Mouse (Mus musculus) hematopoietic multipotent progenitor cell, adult 10-12 weeks (in vitro differentiated cells): Measurements from ENCODE around the gene Lrrfip1. TPM values are rescaled to one million over a fixed set of nuclear protein-coding genes. Genes with fewer than 3 reads are reported as not detected.

Source experiments
- polyA plus RNA-seq: library from polyadenylated mRNA; stranded (reverse); fragments of >175 nt; gene quantifications from 2 replicates; pipeline ENCODE4 v1.2.3, GENCODE M21; 2012; ENCODE audit warnings: low replicate concordance

The Lrrfip1 gene
- 22.8 and 45.6 TPM in 2 replicates for polyA plus RNA-seq

GRCm38 (mm10) chr1:90998268-90998890 lies at the start of gene Lrrfip1:
Gene Lrrfip1, plus strand, starts transcription at chr1:90998737.

GRCm38 (mm10) chr1:90952808-90953207 lies 45.7 kb upstream of the Lrrfip1 start, which contains the start of gene Prlh:
Gene Prlh, plus strand, starts transcription at chr1:90953108.

DNA sequence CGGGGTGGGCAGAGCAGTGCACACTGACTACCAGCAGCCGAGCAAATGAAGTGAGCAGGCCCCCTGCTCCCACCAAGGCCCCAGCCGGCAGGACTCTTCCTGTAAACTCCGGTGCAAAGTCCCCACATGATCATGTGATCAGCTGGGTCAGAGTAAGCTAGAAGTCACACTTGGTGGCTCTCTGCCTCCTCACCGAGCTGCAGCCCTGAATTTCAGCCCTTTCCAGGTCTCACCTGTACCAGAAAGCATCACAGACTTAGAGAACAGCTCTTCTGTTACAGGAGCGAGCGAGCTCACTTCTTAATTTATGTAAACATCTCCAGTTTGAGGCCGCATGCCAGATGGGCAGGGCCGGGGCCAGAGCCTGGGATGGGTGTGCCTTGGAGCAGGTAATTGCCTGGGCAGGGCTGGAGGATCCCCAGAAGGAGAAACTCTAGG lies 29.2 kb upstream of the Lrrfip1 start, which contains the start of gene Rab17:
Gene Rab17 (minus strand): TSS at position 315 of the 438 bp plus-strand sequence.

GRCm38 (mm10) chr1:91144813-91145212 lies 146.3 kb downstream of the Lrrfip1 start, which contains the start of gene Rbm44:
Gene Rbm44, plus strand, starts transcription at chr1:91145089.

Other genes with a start within 250 kb of the Lrrfip1 start
- 0.01 and 0.12 TPM in 2 replicates for gene Col6a3, start 154.8 kb upstream of the Lrrfip1 start, polyA plus RNA-seq
- gene Mlph, start 83.7 kb upstream of the Lrrfip1 start, polyA plus RNA-seq, result not detected in 2 replicates
- gene Prlh, start 45.6 kb upstream of the Lrrfip1 start, polyA plus RNA-seq, result not detected in 2 replicates
- 0.10 TPM in 1 of 2 replicates, not detected in the other for gene Rab17, start 29.1 kb upstream of the Lrrfip1 start, polyA plus RNA-seq
- gene Rbm44, start 146.4 kb downstream of the Lrrfip1 start, polyA plus RNA-seq, result 0.04 TPM in 1 of 2 replicates, not detected in the other
- 21.5 and 38.6 TPM in 2 replicates for gene Ramp1, start 181.1 kb downstream of the Lrrfip1 start, polyA plus RNA-seq